Mouse (Mus musculus): ENCODE data around the gene Patl2. TPM values are rescaled to one million over a fixed set of nuclear protein-coding genes. Genes with fewer than 3 reads are reported as not detected.

Gene Patl2
- not detected for polyA plus RNA-seq (2017; shearing (Covaris generic))

GRCm38 (mm10) chr2:122186106-122186505, at the start of gene Patl2, which contains the start of gene Terb2:
Gene Patl2, minus strand, starts transcription at chr2:122186189.
Gene Terb2, plus strand, starts transcription at chr2:122186272.

GRCm38 (mm10) chr2:122234611-122235288, 48.8 kb upstream of the Patl2 start, which contains the start of gene Sord:
Gene Sord, plus strand, starts transcription at chr2:122234749.

GRCm38 (mm10) chr2:122160680-122161079, 25.3 kb downstream of the Patl2 start, which contains the start of gene Trim69:
Gene Trim69, plus strand, starts transcription at chr2:122160700.

GRCm38 (mm10) chr2:122147508-122148241, 38.3 kb downstream of the Patl2 start, which contains the start of gene B2m:
Gene B2m, plus strand, starts transcription at chr2:122147686.

GRCm38 (mm10) chr2:122117961-122118958, 67.7 kb downstream of the Patl2 start, which contains the start of gene Spg11:
Gene Spg11, minus strand, starts transcription at chr2:122118386.

Other genes with a start within 250 kb of the Patl2 start
- gene Ctdspl2, start 230.2 kb downstream of the Patl2 start, polyA plus RNA-seq (2017; shearing (Covaris generic)), result 48.7 TPM
- not detected for gene Mageb3, start 230.1 kb downstream of the Patl2 start, polyA plus RNA-seq (2017; shearing (Covaris generic))
- 15.6 TPM for gene Eif3j1, start 157.6 kb downstream of the Patl2 start, polyA plus RNA-seq (2017; shearing (Covaris generic))
- 14.4 TPM for gene Spg11, start 67.8 kb downstream of the Patl2 start, polyA plus RNA-seq (2017; shearing (Covaris generic))
- 8,479 TPM for gene B2m, start 38.5 kb downstream of the Patl2 start, polyA plus RNA-seq (2017; shearing (Covaris generic))
- gene Trim69, start 25.5 kb downstream of the Patl2 start, polyA plus RNA-seq (2017; shearing (Covaris generic)), result not detected
- not detected for gene Terb2, start 83 bp upstream of the Patl2 start, polyA plus RNA-seq (2017; shearing (Covaris generic))
- gene Sord, start 48.6 kb upstream of the Patl2 start, polyA plus RNA-seq (2017; shearing (Covaris generic)), result 1.9 TPM
- gene Duox2, start 112.3 kb upstream of the Patl2 start, polyA plus RNA-seq (2017; shearing (Covaris generic)), result not detected
- not detected for gene Duoxa2, start 112.7 kb upstream of the Patl2 start, polyA plus RNA-seq (2017; shearing (Covaris generic))
- gene Duoxa1, start 127.5 kb upstream of the Patl2 start, polyA plus RNA-seq (2017; shearing (Covaris generic)), result not detected
- gene Duox1, start 129.5 kb upstream of the Patl2 start, polyA plus RNA-seq (2017; shearing (Covaris generic)), result not detected
- gene Shf, start 183.0 kb upstream of the Patl2 start, polyA plus RNA-seq (2017; shearing (Covaris generic)), result 1.3 TPM
- gene Slc28a2, start 240.3 kb upstream of the Patl2 start, polyA plus RNA-seq (2017; shearing (Covaris generic)), result 103 TPM